Comparison of ENCODE assay signal across 8 mouse cellular contexts in the genomic region with DNA sequence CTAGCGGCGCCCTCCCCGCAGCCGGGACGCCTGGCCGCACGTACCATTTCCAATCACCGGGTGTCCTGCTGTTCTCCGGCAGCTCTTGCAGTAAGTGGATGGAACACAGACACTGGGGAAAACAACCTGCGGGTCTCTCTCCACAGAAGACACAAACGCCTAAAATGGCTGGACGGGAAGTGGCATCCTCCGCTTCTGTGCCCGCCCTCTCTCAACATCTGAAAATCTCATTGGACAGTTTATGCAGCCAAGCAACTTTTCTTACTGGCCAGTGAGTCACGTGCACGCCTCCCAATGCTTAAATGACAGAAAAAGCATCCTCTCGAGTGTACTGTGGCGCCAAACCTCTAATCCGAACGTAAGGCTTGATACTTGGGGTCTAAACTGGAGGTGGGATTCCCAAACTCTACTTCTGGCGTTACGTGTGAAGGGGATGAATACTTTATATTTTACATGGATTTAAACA. TPM values are rescaled to one million over a fixed set of nuclear protein-coding genes. Genes with fewer than 3 reads are reported as not detected.
DNase-seq lines count a peak whose midpoint lies in the region; ATAC-seq lines count a peak whose summit lies in the region.

Gene Zfp871, minus strand, starts transcription at position 194 of the 466 bp plus-strand sequence.

- peak within 1 kb of the TSS; percentile 98 for H3K9ac ChIP-seq in heart, embryonic 13.5 days
- H3K9ac ChIP-seq in liver, embryonic 12.5 days, result peak within 1 kb of the TSS; percentile 89
- H3K9ac ChIP-seq in stomach, embryonic 15.5 days, result peak within 1 kb of the TSS; percentile 81

- ATAC-seq in heart, embryonic 13.5 days (ENCODE audit: extremely low read depth, insufficient number of reproducible peaks, low FRiP score, low TSS enrichment), result peak; percentile 92
- ATAC-seq in liver, embryonic 12.5 days, result peak; percentile 96
- ATAC-seq in stomach, embryonic 15.5 days (ENCODE audit: insufficient read depth, low FRiP score, low read depth), result peak; percentile 95

- H3K36me3 ChIP-seq in heart, embryonic 13.5 days, result peaks cover 36% of the 10 kb centered on the region
- H3K36me3 ChIP-seq in liver, embryonic 12.5 days, result peaks cover 36% of the 10 kb centered on the region
- H3K36me3 ChIP-seq in stomach, embryonic 15.5 days, result peaks cover 14% of the 10 kb centered on the region; the same call in 1 of the 2 replicates

- WGBS in heart, embryonic 13.5 days, result 0% methylated on average over 22 of the region's 22 CpGs
- WGBS in liver, embryonic 12.5 days (ENCODE audit: insufficient replicate concordance), result 0% methylated on average over 22 of the region's 22 CpGs
- under 1% methylated on average over 22 of the region's 22 CpGs for WGBS in stomach, embryonic 15.5 days

- no peaks in the 10 kb centered on the region for H3K9me3 ChIP-seq in heart, embryonic 13.5 days
- no peaks in the 10 kb centered on the region for H3K9me3 ChIP-seq in liver, embryonic 12.5 days (replicated peaks)
- H3K9me3 ChIP-seq in stomach, embryonic 15.5 days, result no peaks in the 10 kb centered on the region

- peak within 1 kb of the TSS; percentile 75 for H3K4me3 ChIP-seq in brown adipose tissue, adult 24 weeks (ENCODE audit: insufficient read depth, low read depth, low read length)
- H3K4me3 ChIP-seq in heart, embryonic 13.5 days, result peak within 1 kb of the TSS; percentile 89
- peak within 1 kb of the TSS; percentile 83 for H3K4me3 ChIP-seq in liver, embryonic 12.5 days
- peak within 1 kb of the TSS; percentile 75 for H3K4me3 ChIP-seq in stomach, embryonic 15.5 days (replicated peaks)

- peak within 1 kb of the TSS; percentile 59 for H3K27ac ChIP-seq in brown adipose tissue, adult 24 weeks (replicated peaks; ENCODE audit: low read depth, low read length)
- peak within 1 kb of the TSS; percentile 97 for H3K27ac ChIP-seq in heart, embryonic 13.5 days (replicated peaks)
- peak within 1 kb of the TSS; percentile 94 for H3K27ac ChIP-seq in liver, embryonic 12.5 days
- H3K27ac ChIP-seq in stomach, embryonic 15.5 days, result peak within 1 kb of the TSS; percentile 94

- H3K4me1 ChIP-seq in brown adipose tissue, adult 24 weeks (ENCODE audit: control insufficient read depth, insufficient read depth, insufficient read length, low read length), result peaks cover 2% of the 10 kb centered on the region; the same call in 1 of the 2 replicates
- H3K4me1 ChIP-seq in heart, embryonic 13.5 days, result peaks cover 24% of the 10 kb centered on the region
- H3K4me1 ChIP-seq in liver, embryonic 12.5 days, result peaks cover 30% of the 10 kb centered on the region
- H3K4me1 ChIP-seq in stomach, embryonic 15.5 days, result peaks cover 16% of the 10 kb centered on the region; the same call in 1 of the 2 replicates

- DNase-seq in CD4-positive, CD25-positive, alpha-beta regulatory T cell, adult 2 months (ENCODE audit: low read depth, low spot score), result peak; percentile 92
- peak; percentile 57 for DNase-seq in fat pad, adult 2 months (ENCODE audit: extremely low read depth, low read depth, low spot score)
- peak; percentile 90 for DNase-seq in kidney, postnatal 10 days
- DNase-seq in natural killer cell, adult 2 months (ENCODE audit: low spot score in 2 of 2), result peak; percentile 84 to 85

- no peaks in the 10 kb centered on the region for H3K27me3 ChIP-seq in heart, embryonic 13.5 days (replicated peaks)
- H3K27me3 ChIP-seq in liver, embryonic 12.5 days (replicated peaks), result no peaks in the 10 kb centered on the region
- no peaks in the 10 kb centered on the region for H3K27me3 ChIP-seq in stomach, embryonic 15.5 days (replicated peaks)

- peak within 1 kb of the TSS; percentile 79 for H3K4me2 ChIP-seq in heart, embryonic 13.5 days
- peak within 1 kb of the TSS; percentile 75 for H3K4me2 ChIP-seq in liver, embryonic 12.5 days
- peak within 1 kb of the TSS; percentile 61 for H3K4me2 ChIP-seq in stomach, embryonic 15.5 days

RNA-seq across cellular contexts. Expression of gene Zfp871, which starts in this region (rescaled TPM):
- polyA plus RNA-seq in brown adipose tissue, adult 24 weeks (2012; ENCODE audit: insufficient read depth, insufficient read length, missing spikeins), result 6.1 and 11.0 TPM in 2 replicates
- 12.1 and 17.3 TPM in 2 replicates for polyA plus RNA-seq in heart, embryonic 13.5 days (2015; fragmentation: Nextera tagmentation; extraction: Ambion mirVana)
- polyA plus RNA-seq in liver, embryonic 12.5 days (2016; fragmentation: Nextera tagmentation; extraction: Ambion mirVana), result 15.4 and 16.4 TPM in 2 replicates
- 24.8 and 25.9 TPM in 2 replicates for polyA plus RNA-seq in stomach, embryonic 15.5 days (2015; fragmentation: Nextera tagmentation; extraction: Ambion mirVana)

Comparison
In these comparisons a context has a peak if more than half of its experiments do, and no peak if none do; other contexts are left out.
1. Peak in every context shown above with its lines: DNase-seq, ATAC-seq, H3K4me3 ChIP-seq and H3K27ac ChIP-seq.